Mouse (Mus musculus) heart, embryonic 15.5 days (tissue): ENCODE results near the gene Fbln5. TPM values are rescaled to one million over a fixed set of nuclear protein-coding genes. Genes with fewer than 3 reads are reported as not detected.

ENCODE experiments used
- ATAC-seq: fragments of 200-750 bp; cut with Nextera tagmentation; replicated peaks from 2 replicates; pipeline ENCODE4 v1.8.0; 2017; ENCODE audit warnings: low read depth, moderate TSS enrichment; ENCODE audit not compliant: insufficient number of reproducible peaks, insufficient read depth, low FRiP score
- H3K27ac ChIP-seq: fragments of 300-500 bp; sonication (generic); 2 replicates; pipeline ENCODE4 v1.5.1; 2015; ENCODE audit warnings: mild to moderate bottlenecking, inconsistent platforms
- H3K27me3 ChIP-seq: fragments of 300-500 bp; sonication (generic); 2 replicates; pipeline ENCODE4 v1.6.1; 2015; ENCODE audit warnings: inconsistent platforms
- H3K36me3 ChIP-seq: fragments of 300-500 bp; sonication (generic); 2 replicates; pipeline ENCODE4 v1.6.1; 2015; ENCODE audit warnings: mild to moderate bottlenecking, inconsistent platforms
- H3K4me1 ChIP-seq: fragments of 300-500 bp; sonication (generic); replicated peaks from 2 replicates; pipeline ENCODE4 v1.6.1; 2015; ENCODE audit warnings: inconsistent platforms
- H3K4me2 ChIP-seq: fragments of 300-500 bp; sonication (generic); 2 replicates; pipeline ENCODE4 v1.6.1; 2015; ENCODE audit warnings: inconsistent platforms, mild to moderate bottlenecking, moderate library complexity
- H3K4me3 ChIP-seq: fragments of 300-500 bp; sonication (generic); 2 replicates; pipeline ENCODE4 v1.5.1; 2015; ENCODE audit warnings: mild to moderate bottlenecking, inconsistent platforms
- H3K9ac ChIP-seq: fragments of 300-500 bp; sonication (generic); 2 replicates; pipeline ENCODE4 v1.6.1; 2015; ENCODE audit warnings: mild to moderate bottlenecking, inconsistent platforms
- H3K9me3 ChIP-seq: fragments of 300-500 bp; sonication (generic); replicated peaks from 2 replicates; pipeline ENCODE4 v1.6.1; 2016; ENCODE audit warnings: inconsistent platforms
- WGBS: fragments of 180-500 bp; shearing (Covaris S2); methylation state at CpG from one replicate; pipeline ENCODE4 v1.1.7; 2015; ENCODE audit warnings: mixed read lengths; 5-methylcytosine and 5-hydroxymethylcytosine counted together
- polyA plus RNA-seq: library from polyadenylated mRNA; unstranded; fragments of >200 nt; fragmentation: Nextera tagmentation; extraction: Ambion mirVana; gene quantifications from 2 replicates; pipeline ENCODE4 v1.2.1, GENCODE M21; 2015

Gene Fbln5
- polyA plus RNA-seq, 1 experiment from 2014 or later, result 215 TPM

GRCm38 (mm10) chr12:101833115-101833506, 14.3 kb upstream of the Fbln5 start:
- no peak overlapping the region for H3K4me3 ChIP-seq
- H3K36me3 ChIP-seq, result peaks cover 27% of the 10 kb centered on the region
- no peak for ATAC-seq
- H3K9me3 ChIP-seq, result no peaks in the 10 kb centered on the region
- no peak overlapping the region for H3K27ac ChIP-seq
- no peak overlapping the region for H3K4me2 ChIP-seq
- H3K9ac ChIP-seq, result no peak overlapping the region
- H3K27me3 ChIP-seq, result no peaks in the 10 kb centered on the region
- WGBS, result 88% methylated on average over 6 of the region's 6 CpGs
- H3K4me1 ChIP-seq, result peaks cover 14% of the 10 kb centered on the region

GRCm38 (mm10) chr12:101832179-101833114, 13.6 kb upstream of the Fbln5 start:
- Histone ChIP-seq H3K4me2 (no peak overlapping the region), H3K4me1 (peaks cover 14% of the 10 kb centered on the region), H3K9me3 (no peaks in the 10 kb centered on the region), H3K36me3 (peaks cover 21% of the 10 kb centered on the region), H3K27me3 (no peaks in the 10 kb centered on the region), H3K27ac (no peak overlapping the region), H3K9ac (no peak overlapping the region), H3K4me3 (no peak overlapping the region)
- no peak for ATAC-seq
- 61% methylated on average over 7 of the region's 7 CpGs for WGBS

- ATAC-seq, result no peak
- peak overlapping the region; percentile 42 for H3K27ac ChIP-seq
- WGBS, result 63% methylated on average over 4 of the region's 4 CpGs
Measured at GRCm38 (mm10) chr12:101831221-101831620, 12.4 kb upstream of the Fbln5 start.

GRCm38 (mm10) chr12:101823161-101823560, 4.3 kb upstream of the Fbln5 start:
- ATAC-seq, result no peak
- Histone ChIP-seq H3K4me1 (peaks cover 14% of the 10 kb centered on the region), H3K36me3 (no peaks in the 10 kb centered on the region), H3K27ac (no peak overlapping the region), H3K9me3 (no peaks in the 10 kb centered on the region), H3K27me3 (no peaks in the 10 kb centered on the region), H3K9ac (no peak overlapping the region), H3K4me3 (no peak overlapping the region), H3K4me2 (no peak overlapping the region)
- 87% methylated on average over 4 of the region's 4 CpGs for WGBS

More at GRCm38 (mm10) chr12:101831221-101831620, 12.4 kb upstream of the Fbln5 start:
- no peak overlapping the region for H3K4me3 ChIP-seq
- peaks cover 11% of the 10 kb centered on the region for H3K36me3 ChIP-seq
- no peaks in the 10 kb centered on the region for H3K27me3 ChIP-seq
- H3K9me3 ChIP-seq, result no peaks in the 10 kb centered on the region
- peaks cover 14% of the 10 kb centered on the region for H3K4me1 ChIP-seq
- no peak overlapping the region for H3K4me2 ChIP-seq
- no peak overlapping the region for H3K9ac ChIP-seq

- no peaks in the 10 kb centered on the region for H3K36me3 ChIP-seq
- no peaks in the 10 kb centered on the region for H3K27me3 ChIP-seq
- no peak overlapping the region for H3K27ac ChIP-seq
- H3K9ac ChIP-seq, result no peak overlapping the region
- peaks cover 14% of the 10 kb centered on the region for H3K4me1 ChIP-seq
- H3K4me3 ChIP-seq, result no peak overlapping the region
- no peaks in the 10 kb centered on the region for H3K9me3 ChIP-seq
- no peak for ATAC-seq
- no peak overlapping the region for H3K4me2 ChIP-seq
- 11% methylated on average over 3 of the region's 3 CpGs for WGBS
Measured at GRCm38 (mm10) chr12:101821596-101821995, 2.7 kb upstream of the Fbln5 start.

- peak overlapping the region; percentile 94 for H3K4me2 ChIP-seq
- peak overlapping the region; percentile 58 for H3K4me3 ChIP-seq
- no peak for ATAC-seq
- peaks cover 14% of the 10 kb centered on the region for H3K4me1 ChIP-seq
- H3K27ac ChIP-seq, result peak overlapping the region; percentile 77; the same call in 1 of the 2 replicates
- H3K27me3 ChIP-seq, result no peaks in the 10 kb centered on the region
- H3K9me3 ChIP-seq, result no peaks in the 10 kb centered on the region
- 42% methylated on average over 9 of the region's 9 CpGs for WGBS
- H3K9ac ChIP-seq, result peak overlapping the region; percentile 49; the same call in 1 of the 2 replicates
- no peaks in the 10 kb centered on the region for H3K36me3 ChIP-seq
Measured at GRCm38 (mm10) chr12:101819570-101819969, 715 bp upstream of the Fbln5 start.

- no peaks in the 10 kb centered on the region for H3K9me3 ChIP-seq
- peak overlapping the region; percentile 94 for H3K4me2 ChIP-seq
- ATAC-seq, result no peak
- peak overlapping the region; percentile 77 for H3K27ac ChIP-seq
- peak overlapping the region; percentile 58 for H3K4me3 ChIP-seq
- peak overlapping the region; percentile 49; the same call in 1 of the 2 replicates for H3K9ac ChIP-seq
- no peaks in the 10 kb centered on the region for H3K36me3 ChIP-seq
- H3K4me1 ChIP-seq, result peaks cover 14% of the 10 kb centered on the region
- no peaks in the 10 kb centered on the region for H3K27me3 ChIP-seq
- 25% methylated on average over 11 of the region's 11 CpGs for WGBS
Measured at GRCm38 (mm10) chr12:101818246-101818607, 628 bp downstream of the Fbln5 start.

GRCm38 (mm10) chr12:101816810-101817209, 2.0 kb downstream of the Fbln5 start:
- 37% methylated on average over 5 of the region's 5 CpGs for WGBS
- peaks cover 13% of the 10 kb centered on the region for H3K4me1 ChIP-seq
- H3K27ac ChIP-seq, result no peak overlapping the region

GRCm38 (mm10) chr12:101815796-101816195, 3.1 kb downstream of the Fbln5 start:
- Histone ChIP-seq H3K9ac (no peak overlapping the region), H3K9me3 (no peaks in the 10 kb centered on the region), H3K4me1 (peaks cover 5% of the 10 kb centered on the region), H3K27me3 (no peaks in the 10 kb centered on the region), H3K27ac (no peak overlapping the region), H3K36me3 (no peaks in the 10 kb centered on the region), H3K4me2 (no peak overlapping the region), H3K4me3 (no peak overlapping the region)
- ATAC-seq, result no peak
- 79% methylated on average over 6 of the region's 6 CpGs for WGBS

More at GRCm38 (mm10) chr12:101816810-101817209, 2.0 kb downstream of the Fbln5 start:
- Histone ChIP-seq H3K4me3 (peak overlapping the region; percentile 32), H3K4me2 (peak overlapping the region; percentile 12), H3K9me3 (no peaks in the 10 kb centered on the region), H3K36me3 (no peaks in the 10 kb centered on the region), H3K9ac (no peak overlapping the region), H3K27me3 (no peaks in the 10 kb centered on the region)
- ATAC-seq, result no peak

GRCm38 (mm10) chr12:101814423-101814822, 4.4 kb downstream of the Fbln5 start:
- no peaks in the 10 kb centered on the region for H3K27me3 ChIP-seq
- no peak overlapping the region for H3K4me3 ChIP-seq
- H3K27ac ChIP-seq, result no peak overlapping the region
- no peak overlapping the region for H3K4me2 ChIP-seq
- 81% methylated on average over 2 of the region's 2 CpGs for WGBS
- peaks cover 4% of the 10 kb centered on the region for H3K4me1 ChIP-seq
- no peak overlapping the region for H3K9ac ChIP-seq
- no peaks in the 10 kb centered on the region for H3K9me3 ChIP-seq
- no peaks in the 10 kb centered on the region for H3K36me3 ChIP-seq
- no peak for ATAC-seq

- Histone ChIP-seq H3K9me3 (no peaks in the 10 kb centered on the region), H3K4me2 (no peak overlapping the region), H3K27me3 (no peaks in the 10 kb centered on the region), H3K36me3 (no peaks in the 10 kb centered on the region), H3K4me1 (no peaks in the 10 kb centered on the region), H3K27ac (no peak overlapping the region), H3K4me3 (no peak overlapping the region), H3K9ac (no peak overlapping the region)
- ATAC-seq, result no peak
- 56% methylated on average over 6 of the region's 6 CpGs for WGBS
Measured at GRCm38 (mm10) chr12:101811181-101811580, 7.7 kb downstream of the Fbln5 start.

GRCm38 (mm10) chr12:101810515-101810914, 8.3 kb downstream of the Fbln5 start:
- Histone ChIP-seq H3K4me2 (no peak overlapping the region), H3K9ac (no peak overlapping the region), H3K36me3 (no peaks in the 10 kb centered on the region), H3K27ac (no peak overlapping the region), H3K9me3 (no peaks in the 10 kb centered on the region), H3K27me3 (no peaks in the 10 kb centered on the region), H3K4me1 (no peaks in the 10 kb centered on the region), H3K4me3 (no peak overlapping the region)
- 46% methylated on average over 2 of the region's 2 CpGs for WGBS
- ATAC-seq, result no peak
